Mouse (Mus musculus) layer of hippocampus, adult 9-11 months (tissue): ENCODE measurements around the gene Angptl4.
A peak's percentile ranks its signal among the peaks of the same experiment; 100 is the strongest.

ENCODE experiments used
- DNase-seq: peaks from one replicate; pipeline ENCODE4 v3.0.0; 2022

The Angptl4 gene

GRCm38 (mm10) chr17:33802221-33802620 is 20.6 kb upstream of the Angptl4 start:
- DNase-seq: no peak

GRCm38 (mm10) chr17:33799277-33799676 is 17.6 kb upstream of the Angptl4 start:
- no peak for DNase-seq

GRCm38 (mm10) chr17:33798306-33798705 is 16.7 kb upstream of the Angptl4 start:
- DNase-seq: no peak

- no peak for DNase-seq
These were observed 7.1 kb upstream of the Angptl4 start for GRCm38 (mm10) chr17:33788732-33789131.

GRCm38 (mm10) chr17:33786375-33786774 is 4.7 kb upstream of the Angptl4 start:
- no peak for DNase-seq

- no peak for DNase-seq
These were observed 3.3 kb upstream of the Angptl4 start for GRCm38 (mm10) chr17:33784939-33785338.

DNA sequence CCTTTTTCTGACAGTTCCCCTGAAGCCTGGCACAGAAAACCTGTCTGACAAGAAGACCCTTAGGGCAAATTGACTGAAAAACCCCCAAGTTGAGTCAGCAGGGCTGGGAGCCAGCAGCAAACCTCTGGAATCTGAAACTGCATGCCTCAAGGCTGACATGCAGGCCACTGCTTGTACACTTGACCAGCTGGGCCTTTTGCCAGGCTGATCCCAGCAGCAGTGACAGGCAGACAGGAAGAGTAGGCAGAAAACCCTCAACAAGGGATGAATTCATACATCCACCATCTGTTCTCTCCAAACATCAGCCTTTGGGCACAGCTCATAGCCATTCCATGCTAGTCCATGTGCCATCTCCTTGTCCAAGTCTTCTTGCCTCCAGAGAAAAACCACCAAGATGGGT is 1.8 kb upstream of the Angptl4 start:
- peak; percentile 31 for DNase-seq

DNA sequence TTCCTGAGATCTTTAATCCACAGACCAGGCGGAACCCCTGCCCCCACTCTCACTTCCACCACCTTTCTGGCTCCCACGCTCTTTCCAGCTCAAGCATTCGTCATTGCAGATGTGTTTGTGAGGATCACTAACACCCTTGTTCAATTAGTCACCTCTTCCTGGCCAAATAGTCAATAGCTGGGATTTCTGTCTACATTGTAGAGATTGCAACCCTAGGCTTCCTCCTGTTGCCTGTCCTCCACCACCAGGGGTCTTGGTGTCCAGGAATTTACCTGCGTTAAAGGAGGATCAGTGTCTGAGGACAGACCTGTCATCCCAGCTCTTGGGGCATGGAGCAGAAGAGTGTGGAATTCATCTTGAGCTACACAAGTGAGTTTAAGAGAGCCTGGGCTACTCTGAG is 437 bp upstream of the Angptl4 start:
- no peak for DNase-seq

DNA sequence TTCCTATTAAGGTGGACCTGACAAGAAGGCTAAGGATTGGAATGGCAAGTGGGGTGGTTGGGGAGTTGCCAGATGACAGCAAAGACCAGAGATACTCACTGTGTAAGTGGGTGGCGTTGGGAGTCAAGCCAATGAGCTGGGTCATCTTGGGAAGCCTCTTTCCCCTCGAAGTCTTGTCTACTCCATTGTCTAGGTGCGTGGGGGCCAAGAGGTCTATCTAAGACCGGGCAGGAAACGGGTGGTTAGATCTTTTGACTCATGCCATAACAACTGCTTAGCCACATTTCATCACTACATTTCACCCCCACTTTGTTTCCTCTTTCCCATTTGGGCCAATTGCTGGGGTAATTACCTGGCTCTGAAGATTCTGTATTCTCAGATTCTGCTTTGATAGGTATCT is 1.2 kb downstream of the Angptl4 start:
- no peak for DNase-seq

DNA sequence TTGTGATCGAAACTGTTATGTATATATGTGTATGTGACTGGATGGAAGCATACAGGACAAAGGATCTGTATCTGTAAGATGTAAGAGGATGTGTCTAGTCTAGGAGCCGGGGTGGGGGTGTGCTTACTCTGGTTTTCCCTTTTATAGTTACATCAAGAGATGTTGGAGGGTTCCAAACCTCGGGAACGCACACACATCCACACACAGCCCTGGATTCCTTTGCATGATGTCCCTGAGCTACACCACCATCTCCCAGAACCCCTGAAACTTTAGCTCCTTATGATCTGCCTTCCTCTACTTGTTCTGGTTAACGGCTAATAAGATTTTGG is 1.7 kb downstream of the Angptl4 start:
- no peak for DNase-seq

DNA sequence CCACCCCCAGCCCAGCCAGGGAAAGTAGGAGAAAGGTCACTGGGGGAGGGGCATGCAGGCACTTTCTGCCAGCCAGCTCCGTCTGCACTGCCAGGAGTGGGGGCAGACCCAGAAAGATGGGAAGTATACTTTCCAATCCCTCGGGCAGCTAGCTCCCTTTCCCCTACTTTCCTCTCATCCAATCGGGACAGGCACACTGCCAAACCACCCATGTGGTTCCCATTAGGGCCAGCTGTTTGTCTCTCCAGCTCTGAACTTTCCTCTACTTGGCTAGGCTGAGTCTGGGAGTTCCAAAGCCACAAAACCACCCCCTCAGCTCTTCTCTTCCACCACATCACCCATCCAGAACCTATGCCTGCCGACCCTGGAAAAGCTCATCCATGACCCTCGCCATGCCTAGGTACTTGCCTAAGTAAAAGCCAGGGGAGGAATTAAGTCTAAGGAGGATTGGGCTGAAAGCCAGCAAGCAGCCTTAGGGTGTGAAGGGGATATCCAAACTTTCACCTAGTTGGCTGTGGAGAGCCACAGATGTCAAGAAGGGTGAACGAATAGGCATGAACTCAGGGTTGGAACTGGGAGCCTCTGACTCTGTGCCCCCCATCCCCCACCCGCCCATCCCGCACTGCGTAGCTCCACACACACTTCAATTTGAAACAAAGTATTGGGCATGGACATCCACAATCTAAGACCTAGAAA is 2.2 kb downstream of the Angptl4 start:
- DNase-seq: peak; percentile 88

DNA sequence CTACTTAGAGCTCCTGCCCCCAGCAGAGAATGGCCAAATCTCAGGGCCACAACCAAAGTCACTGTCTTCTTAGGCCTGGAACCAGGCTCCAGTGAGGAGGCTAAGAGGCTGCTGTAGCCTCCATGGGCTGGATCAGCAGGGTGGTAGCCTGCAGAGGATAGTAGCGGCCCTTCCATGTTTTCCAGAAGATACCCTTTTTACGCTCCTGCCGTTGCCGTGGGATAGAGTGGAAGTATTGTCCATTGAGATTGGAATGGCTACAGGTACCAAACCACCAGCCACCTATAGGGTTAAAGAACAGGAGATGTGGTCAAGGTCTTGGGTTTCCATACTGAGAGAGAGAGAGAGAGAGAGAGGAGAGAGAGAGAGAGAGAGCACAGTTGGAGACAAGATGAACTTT is 6.3 kb downstream of the Angptl4 start:
- no peak for DNase-seq

- no peak for DNase-seq
These were observed 7.0 kb downstream of the Angptl4 start for GRCm38 (mm10) chr17:33774573-33775155.

GRCm38 (mm10) chr17:33773871-33774572 is 7.6 kb downstream of the Angptl4 start:
- DNase-seq: no peak

GRCm38 (mm10) chr17:33773426-33773825 is 8.2 kb downstream of the Angptl4 start:
- no peak for DNase-seq

GRCm38 (mm10) chr17:33771617-33772016 is 10.0 kb downstream of the Angptl4 start:
- no peak for DNase-seq

- DNase-seq: no peak
These were observed 15.2 kb downstream of the Angptl4 start for GRCm38 (mm10) chr17:33766389-33766788.

DNA sequence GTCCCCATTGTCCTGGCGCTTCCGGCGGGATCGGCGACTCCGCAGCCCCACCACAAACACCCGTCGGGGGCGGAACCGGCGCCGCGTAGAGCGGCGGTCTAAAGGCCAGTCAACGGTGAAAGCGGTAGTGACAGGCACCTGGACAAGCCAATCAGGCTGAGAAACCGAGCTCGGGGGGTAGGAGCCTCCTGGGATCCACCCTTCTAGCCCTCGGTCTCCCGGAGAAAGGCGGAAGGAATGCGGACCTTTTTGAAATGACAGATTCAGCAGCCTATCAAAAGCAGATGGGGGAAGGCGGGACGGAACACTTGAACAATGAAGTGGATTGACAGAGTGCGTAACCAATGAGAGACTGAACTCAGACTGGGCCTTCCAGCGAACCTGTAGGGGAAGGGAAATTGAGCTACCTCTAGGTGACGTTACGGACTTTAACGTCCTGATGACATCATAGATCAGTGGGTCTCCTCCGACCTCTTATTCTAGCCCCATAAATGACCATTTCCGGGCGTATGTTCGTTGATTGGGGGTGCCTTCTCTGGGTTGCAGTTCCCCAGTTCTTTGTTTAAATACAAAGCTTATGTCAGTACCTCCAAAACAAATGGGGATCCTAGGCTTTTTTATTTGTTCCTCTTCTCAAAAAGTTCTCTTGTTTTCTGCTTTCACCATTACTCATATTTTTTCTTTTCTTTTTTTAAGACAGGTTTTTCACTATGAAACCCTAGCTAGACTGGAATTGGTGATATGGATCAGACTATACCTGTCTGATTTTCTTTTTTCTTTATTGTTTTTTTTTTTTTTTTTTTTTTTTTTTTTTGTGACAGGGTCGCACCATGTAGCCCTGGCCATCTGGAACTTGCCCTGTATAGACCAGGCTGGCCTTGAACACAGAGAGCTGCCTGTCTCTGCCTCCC is 21.1 kb downstream of the Angptl4 start, which contains the start of gene Rab11b:
TSS of gene Rab11b (minus strand) at position 276 of the 911 bp plus-strand sequence.
- peak; percentile 100 for DNase-seq

DNA sequence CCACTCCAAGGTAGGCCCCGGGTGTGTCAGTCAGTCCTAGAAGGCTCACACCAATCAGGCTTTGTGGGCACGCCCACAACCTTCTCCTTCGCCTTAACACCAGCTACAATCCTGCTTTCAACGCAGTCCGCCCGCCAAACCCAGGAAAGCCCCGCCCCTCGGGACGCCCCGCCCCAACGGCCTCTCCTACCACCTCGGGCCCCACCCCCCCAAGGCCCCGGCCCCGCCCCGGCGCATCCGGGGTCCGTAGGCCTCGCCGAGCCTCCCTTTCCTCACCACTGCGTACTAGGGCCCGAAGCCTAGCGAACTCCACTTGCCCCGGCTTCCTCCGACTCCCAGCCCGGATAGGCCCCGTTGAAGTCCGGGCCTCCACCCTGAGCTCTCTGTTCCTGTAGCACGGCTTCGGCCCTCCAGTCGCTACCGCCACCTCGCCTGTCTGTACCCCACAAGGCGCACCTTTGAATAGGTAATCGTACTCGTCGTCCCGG is 21.8 kb downstream of the Angptl4 start:
- DNase-seq: peak; percentile 93

DNA sequence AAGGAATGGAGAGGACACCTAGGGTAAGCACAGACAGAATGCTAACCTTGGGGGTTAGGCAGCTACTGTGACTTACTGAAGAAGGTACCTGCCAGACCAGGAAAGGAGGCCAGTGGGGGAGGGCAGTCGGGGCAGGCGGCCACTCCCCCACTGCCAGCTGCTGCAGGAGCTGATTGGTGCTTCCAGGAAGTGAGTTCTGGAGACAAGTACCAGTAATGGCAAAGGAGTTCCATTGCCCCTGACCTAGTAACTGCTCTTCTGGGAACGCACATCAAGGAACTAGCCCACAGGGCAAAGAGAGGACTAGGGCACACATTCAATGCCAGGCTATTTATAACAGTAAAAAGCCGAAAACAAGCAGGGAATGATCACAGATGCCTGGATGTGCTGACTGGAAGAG is 24.4 kb downstream of the Angptl4 start:
- no peak for DNase-seq

DNA sequence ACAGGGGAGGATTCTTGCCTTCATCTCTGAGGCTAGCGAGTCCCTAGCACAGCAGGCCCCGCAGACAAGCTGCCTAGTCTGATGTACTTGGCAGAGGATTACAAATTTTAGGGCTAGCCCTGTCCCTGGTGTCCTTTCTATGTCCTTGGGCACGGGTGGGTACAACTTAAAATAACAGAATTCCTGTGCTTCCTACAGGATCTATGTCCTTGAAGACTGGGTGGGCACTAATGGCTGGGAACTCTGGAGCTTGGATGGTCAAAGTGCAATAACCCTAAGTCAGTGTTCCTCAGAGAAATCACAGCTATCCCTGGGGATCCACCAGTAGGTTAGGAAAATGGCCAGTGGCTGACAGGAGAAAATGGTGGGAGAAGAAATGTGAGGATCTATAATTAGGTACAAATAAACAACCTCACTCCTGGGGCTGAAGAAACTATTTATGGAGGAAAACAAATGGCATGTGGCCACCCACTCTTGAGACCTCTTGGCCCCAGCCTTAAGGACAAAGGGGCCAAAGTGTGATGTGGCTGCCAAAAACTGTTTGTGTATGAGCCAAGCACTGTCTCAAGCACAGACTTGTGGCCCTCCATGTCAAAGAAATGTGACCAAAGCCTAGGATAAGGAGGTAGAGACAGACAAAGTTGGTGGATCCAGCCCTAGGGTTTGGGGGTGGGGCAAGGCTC is 25.4 kb downstream of the Angptl4 start:
- no peak for DNase-seq

GRCm38 (mm10) chr17:33755418-33756107 is 26.1 kb downstream of the Angptl4 start:
- no peak for DNase-seq
